Mouse (Mus musculus) adrenal gland, adult (tissue): ENCODE measurements around the gene Slco2a1.

Experiments
- DNase-seq, 2 experiments: peaks; one replicate each; pipeline ENCODE4 v3.0.0; 2022 to 2023; ENCODE audit warnings: low spot score in 1 of 2; ENCODE audit not compliant: inconsistent age in 2 of 2

The Slco2a1 gene

DNA sequence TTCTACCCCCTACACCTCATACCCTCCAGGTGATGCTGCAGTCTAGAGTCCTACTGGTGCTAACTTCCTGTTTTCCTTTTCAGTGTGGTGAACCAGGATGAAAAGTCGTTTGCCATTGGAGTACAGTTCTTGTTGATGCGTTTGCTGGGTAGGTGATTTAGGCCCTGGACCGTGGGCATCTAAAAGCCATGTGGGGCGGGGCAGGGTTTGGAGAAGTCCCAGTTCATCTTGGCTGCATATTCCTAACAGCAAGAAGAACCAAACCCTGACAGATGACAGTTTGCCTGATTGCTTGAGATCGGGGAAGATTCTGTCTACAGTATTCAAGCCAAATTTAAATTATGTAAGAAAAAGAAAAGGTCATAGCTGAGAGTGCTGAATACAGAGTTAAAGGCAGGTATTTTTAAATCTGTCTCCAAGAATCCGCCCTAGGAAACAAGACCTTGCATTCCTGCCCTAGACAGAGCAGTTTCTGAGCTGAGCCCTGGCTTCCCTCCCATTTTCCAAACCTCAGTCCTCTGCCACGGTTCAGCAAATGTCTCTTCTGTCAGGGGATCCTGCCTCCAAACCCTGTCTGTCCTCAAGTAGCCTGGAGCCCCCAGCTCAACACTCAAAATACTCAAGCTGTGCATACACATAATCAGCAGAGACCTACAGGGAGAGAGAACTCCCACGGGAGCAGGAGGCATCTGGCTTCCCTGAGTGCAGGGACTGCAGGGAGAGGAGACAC, 93.9 kb downstream of the Slco2a1 start:
- peak in 1 of 2 experiments; percentile 42 for DNase-seq

- no peak for DNase-seq
Measured at GRCm38 (mm10) chr9:103083405-103083804, 94.9 kb downstream of the Slco2a1 start.

GRCm38 (mm10) chr9:103086736-103087135, 98.2 kb downstream of the Slco2a1 start:
- no peak for DNase-seq

DNA sequence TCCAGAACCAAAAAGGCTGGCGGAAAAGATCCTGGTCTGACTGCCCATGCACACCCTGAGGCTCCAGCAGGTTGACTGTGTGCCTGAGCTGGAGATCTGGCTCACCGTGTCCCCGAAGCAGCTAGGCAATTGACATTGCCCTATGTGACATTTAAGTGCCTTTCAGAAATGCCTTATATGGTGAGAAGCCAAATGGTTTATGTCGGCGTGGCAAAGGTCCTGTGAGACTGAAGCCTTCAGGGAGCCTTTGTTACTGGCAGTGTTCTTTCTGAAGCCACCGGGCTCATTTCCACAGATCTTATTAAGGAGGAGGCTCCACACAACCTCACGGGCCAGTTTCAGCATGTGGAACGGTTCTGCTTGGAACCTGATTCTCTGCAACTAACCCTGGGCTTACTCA, 98.8 kb downstream of the Slco2a1 start:
- DNase-seq = peak in 1 of 2 experiments; percentile 27

DNA sequence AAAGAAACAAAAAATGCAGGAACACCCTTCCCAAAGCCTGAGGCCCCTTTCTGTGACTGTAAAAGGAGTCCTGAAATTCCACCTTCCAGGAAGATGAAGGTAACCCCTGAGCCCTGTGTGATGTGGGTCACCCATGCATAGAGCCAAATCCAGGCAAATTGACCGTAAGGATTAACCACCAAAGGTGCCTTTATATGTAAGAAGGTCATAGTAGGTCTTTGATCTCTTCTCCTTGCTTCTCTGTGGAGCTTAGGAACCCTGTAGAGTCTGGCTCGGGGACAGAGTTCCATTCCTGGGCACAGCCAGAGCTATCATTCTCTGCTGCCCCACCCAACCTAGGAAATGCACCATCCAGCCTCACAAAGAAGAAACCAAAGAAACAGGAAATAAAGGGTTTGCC, 100.1 kb downstream of the Slco2a1 start:
- DNase-seq = no peak

DNA sequence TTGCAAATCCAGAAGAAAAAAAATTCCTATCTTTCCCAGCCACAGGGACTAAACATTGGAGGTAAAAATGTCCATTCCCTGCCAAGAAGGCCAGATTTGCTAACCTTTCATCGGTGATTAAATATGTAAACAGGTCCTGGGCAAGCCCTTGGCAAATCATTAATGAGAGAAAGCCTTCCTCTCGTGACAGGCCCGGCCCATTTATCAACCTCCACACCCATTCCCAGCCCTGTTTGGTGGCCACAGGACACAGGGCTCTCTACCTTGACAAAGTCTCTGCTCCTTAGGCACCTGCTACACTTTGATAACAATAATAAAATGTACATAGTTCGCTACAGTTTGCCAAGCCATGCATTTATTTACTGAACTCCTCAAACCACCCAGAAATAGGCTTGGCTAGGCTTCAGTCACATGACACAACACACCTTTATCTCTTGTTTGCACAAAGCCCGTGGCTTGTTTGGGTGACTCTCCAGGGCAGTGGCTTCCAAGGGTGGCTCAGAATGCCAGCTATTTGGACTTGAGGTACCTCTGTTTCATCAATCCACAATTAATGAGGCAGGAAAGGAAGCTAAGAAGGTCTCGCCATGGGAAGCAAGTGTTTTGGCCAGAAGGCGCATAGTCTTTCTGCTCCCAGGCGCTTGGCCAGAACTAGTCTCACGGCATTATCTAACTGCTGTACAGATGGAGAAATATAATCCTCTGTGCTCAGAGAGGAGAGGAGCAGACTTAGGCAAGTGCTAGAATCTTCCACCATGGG, 101.8 kb downstream of the Slco2a1 start:
- DNase-seq = no peak

DNA sequence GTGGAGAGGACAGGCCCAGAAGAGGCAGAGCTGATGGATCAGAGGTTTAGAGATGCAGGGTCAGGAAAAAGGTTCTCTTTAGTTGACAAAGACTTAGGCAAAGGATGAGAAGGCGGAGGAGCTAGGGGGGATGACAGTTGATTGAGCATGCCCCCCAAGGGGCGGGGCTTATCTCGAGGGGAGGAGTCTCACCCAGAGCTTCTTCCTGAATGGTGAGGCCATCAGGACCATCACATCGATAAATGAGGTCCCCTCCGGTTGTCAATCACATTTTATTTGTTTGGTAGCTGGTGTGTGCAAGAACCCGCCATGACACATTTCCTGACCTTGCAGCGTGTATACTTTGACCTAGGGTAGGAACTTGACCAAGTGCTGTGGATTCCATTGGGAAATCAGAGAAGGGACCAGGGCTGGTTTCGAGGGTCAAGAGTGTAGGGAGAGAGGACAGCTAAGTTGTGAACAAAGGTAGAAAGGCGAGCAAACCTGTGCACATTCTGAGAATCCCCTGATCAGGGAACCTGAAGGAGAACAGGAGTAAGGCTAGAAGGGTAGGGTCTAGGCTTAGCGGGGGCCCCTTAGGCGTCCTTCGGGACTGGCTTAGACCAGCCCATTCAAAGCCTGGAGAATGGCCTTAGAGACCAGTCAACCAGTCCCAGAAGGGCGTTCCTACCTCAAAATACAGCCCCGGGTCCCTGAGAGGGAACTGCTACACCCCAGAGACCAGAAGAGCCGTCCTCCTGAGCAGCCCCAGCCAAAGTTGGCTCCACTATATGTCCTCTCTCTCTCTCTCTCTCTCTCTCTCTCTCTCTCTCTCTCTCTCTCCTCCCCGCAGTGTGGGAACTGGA, 102.7 kb downstream of the Slco2a1 start:
- DNase-seq = peak in 1 of 2 experiments; percentile 16

GRCm38 (mm10) chr9:103092248-103092647, 103.7 kb downstream of the Slco2a1 start:
- peak; percentile 73 to 89 for DNase-seq

DNA sequence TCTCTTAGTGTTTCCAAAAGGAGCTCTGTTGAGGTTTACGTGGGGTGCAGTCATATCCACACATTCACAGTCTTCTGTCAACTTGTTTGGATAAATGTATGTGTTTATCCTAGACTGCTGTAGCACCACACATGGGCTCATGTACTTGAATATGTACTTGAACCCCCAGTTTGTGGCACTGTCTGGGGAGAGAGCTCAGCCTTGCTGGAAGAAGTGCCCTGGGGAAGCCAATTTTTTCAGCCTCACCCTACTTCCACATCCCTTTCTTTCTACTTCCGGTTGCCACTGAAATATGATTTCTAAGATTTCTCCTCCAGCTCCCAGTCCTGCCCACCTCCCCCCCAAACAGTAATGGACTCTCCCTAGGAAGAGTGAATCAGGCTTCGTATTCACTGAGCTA, 105.2 kb downstream of the Slco2a1 start:
- no peak for DNase-seq

- DNase-seq = peak in 1 of 2 experiments; percentile 31
Measured at GRCm38 (mm10) chr9:103108341-103108798, 119.9 kb downstream of the Slco2a1 start.

DNA sequence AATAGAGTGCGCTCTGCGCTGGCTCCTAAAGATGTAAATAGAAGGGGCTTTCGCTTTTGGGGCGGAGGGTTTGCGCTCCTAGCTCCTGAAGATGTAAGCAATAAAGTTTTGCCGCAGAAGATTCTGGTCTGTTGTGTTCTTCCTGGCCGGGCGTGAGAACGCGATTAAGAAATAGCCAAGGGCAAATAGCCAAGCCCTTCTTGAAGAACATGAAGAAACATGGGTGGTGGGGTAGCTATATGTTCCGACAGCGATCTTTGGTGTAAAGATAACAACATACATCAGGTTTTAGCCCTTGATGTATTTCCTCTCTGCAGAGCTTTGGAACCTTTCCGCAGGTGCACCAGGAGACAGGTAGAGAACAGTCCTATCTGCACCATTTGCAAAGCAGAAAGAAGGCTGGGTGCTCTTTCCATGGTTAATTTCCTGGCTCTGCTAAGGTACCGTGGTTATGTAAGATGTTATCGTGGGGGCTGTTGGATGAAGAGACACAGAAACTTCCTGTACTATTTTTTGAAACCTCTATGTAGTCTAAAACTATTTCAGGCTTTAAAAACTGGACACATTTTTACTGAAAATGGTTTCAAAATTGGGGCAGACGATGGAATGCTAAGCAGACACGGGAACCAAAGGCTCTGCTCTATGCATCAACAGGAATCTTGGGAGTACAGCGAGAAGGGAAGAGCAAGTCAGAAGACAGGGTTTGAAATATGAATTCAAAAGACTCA, 120.6 kb downstream of the Slco2a1 start:
- DNase-seq = no peak

- no peak for DNase-seq
Measured at GRCm38 (mm10) chr9:103109911-103110310, 121.4 kb downstream of the Slco2a1 start.

DNA sequence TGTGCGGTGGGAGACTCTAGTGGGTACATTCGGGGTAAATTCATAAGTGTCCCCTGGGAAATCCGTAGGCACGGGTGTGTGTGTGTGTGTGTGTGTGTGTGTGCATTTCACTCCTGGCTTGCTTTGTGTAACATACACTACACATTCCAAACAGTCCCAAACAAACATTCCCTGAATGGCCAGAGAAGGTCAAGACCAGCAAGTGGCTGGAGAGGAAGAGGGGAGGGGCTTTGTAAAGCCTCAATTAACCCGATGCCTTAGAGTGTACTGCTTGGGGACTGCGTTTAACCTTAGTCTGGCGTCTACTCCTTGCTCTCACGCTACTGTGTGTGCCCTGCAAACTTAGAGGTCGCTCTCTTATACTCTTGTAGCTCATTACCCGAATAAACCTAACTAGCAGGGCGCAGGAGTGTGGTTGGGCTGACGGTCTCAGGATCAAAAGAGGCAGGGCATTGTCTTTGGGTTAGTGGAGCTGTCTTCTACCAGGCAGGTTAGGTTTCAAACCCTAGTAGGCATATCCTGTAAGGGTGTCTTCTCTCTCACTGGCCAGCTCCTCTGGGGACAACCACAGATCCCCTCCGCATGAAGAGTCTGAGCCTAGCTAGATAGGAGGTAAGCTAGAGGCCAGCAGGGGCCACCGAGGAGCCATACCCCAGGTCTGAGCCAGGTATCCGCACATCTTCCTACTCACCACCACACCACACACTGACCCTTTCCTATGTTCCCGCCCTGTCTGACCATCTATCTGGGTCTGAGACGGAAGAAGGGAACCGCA, 122.4 kb downstream of the Slco2a1 start:
- DNase-seq = no peak

- DNase-seq = peak; percentile 45 to 75
Measured at GRCm38 (mm10) chr9:103111621-103112470, 123.3 kb downstream of the Slco2a1 start, which contains the start of gene Rab6b. Rab6b (plus strand) TSS chr9:103111787.

DNA sequence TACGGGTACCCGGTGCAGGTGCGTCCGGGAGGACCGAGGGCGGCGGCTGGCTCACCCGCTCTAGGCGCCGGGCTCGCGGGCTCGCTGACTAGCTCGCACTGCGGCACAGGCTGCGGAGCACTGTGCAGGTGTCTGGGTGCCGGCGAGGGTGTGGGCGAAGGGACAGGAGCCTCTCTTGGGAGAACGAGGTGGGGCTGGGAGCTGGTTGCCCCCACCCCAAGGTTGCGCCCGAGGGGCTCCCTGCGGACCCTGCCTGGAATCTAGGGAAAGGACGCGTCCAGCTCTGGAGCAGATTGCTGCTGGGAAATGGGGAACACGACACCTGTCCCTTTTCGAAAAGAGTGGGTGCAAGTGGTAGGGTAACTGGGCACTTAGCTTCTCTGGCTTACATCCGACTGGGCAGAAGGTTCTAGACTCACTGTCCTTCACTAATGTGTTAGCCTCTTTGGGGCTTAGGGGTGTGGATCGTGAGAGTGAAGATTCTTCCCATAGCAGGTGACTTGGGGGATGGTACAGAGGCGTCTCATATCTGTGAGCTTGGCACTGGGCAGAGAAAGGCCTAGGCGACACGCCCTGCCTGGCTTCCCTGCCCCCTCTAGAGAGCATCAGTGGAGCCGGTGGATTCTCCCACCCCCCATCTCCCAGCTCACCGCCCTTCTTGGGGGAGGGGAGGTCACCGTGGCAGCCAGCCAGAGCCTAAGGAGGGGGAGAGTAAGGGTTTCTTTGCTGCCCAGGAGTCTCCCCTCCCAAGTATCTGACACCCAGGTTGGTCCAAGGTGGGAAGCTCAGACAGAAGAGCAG, 124.2 kb downstream of the Slco2a1 start:
- peak in 1 of 2 experiments; percentile 58 for DNase-seq

DNA sequence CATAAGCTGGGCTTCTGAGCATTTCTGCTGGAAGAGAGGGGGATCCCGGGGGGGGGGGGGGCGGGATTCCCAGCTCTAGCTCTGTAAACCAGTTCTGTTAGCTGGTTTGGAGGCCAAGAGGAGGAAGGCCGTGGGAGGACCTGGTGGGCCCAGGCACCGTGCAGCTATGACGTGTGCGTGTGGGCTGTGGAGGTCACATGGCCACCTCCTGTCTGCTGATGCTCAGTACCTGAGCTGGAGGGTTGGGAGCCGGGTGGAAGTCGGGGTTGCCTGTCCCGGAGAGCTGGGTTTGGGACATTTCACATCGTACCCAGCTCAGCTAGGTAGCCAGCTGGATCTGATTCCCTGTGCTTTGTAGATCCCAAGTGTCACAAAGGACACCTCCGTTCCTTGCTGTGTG, 124.8 kb downstream of the Slco2a1 start:
- DNase-seq = no peak

DNA sequence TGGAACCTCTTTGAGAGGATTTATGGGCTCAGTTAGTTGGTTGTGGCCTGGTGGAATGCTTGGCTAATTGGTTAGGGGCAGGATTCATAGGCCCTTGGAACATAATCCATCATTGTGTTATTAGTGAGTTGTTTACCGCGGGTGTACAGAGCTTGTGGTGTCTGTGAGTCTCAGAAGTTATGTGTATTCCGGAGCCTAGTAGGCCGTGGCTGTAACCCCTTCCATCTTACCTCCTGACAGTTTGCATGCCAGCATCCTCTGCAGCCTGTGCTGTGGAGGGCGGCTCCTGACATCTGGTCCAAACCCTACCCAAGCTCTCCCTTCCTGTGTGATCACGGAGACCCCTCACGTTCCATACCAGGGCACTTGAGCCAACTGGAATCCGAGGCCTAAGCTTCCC, 125.8 kb downstream of the Slco2a1 start:
- no peak for DNase-seq

DNA sequence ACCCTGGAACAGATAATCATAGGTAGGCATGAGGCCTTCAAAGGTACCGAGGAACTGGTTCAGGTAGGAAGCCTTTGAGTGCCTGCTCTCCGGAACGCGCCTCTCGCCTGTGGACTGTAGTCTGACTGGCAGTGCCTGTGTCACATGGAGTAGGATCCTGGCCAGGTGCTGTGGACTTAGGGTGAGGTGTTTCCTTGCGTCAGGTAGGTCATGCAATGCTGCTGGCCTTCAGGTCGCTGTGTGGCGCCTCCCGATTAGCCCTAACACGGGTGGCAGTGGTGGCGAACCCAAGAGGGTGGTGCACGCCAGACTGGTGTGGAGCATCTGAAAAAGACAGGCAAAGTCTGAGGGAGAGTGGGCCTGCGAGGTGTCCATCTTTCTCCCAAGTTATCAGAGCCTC, 126.4 kb downstream of the Slco2a1 start:
- DNase-seq = no peak
